Mouse (Mus musculus) skeletal muscle tissue, adult 2 months (tissue): ENCODE results near the gene Spef1.

Experiments used
- DNase-seq: peaks from one replicate; pipeline ENCODE4 v3.0.0-alpha.2; 2012; ENCODE audit warnings: low read depth, low spot score

The Spef1 gene

GRCm38 (mm10) chr2:131143007-131143780 lies 43.9 kb downstream of the Spef1 start:
- DNase-seq = no peak

DNA sequence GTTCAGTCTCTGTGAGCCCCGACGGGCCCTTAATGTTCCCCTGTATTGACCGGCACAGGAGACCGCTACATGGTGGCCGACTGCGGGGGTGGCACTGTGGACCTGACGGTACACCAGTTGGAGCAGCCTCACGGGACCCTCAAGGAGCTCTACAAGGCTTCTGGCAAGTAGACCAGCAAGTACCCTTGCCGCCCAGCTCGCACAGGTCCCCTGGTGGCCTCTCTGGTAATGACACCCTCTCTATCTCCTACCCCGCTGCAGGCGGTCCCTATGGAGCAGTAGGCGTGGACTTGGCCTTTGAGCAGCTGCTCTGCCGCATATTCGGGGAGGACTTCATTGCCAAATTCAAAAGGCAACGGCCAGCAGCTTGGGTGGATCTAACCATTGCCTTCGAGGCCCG lies 44.5 kb downstream of the Spef1 start:
- DNase-seq = peak; percentile 65

GRCm38 (mm10) chr2:131141336-131141986 lies 45.6 kb downstream of the Spef1 start:
- DNase-seq = no peak

DNA sequence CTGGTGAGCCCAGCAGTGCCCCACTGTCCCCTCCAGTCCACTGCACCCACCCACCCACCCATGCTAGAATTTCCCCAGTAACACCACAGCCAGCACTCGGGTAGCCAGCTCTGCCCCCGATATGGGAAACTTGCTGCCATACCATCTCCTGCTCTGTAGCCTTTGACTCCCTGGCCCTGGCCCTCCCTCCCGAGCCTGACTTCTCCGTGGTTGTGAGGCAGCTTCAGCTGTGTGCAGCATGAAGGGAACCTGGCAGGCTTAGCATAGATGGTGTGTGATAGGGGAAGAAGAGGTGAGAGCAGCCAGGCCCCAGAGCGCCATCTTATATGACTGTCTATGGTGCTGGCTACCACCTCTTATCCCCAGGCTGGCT lies 46.6 kb downstream of the Spef1 start:
- DNase-seq = no peak

DNA sequence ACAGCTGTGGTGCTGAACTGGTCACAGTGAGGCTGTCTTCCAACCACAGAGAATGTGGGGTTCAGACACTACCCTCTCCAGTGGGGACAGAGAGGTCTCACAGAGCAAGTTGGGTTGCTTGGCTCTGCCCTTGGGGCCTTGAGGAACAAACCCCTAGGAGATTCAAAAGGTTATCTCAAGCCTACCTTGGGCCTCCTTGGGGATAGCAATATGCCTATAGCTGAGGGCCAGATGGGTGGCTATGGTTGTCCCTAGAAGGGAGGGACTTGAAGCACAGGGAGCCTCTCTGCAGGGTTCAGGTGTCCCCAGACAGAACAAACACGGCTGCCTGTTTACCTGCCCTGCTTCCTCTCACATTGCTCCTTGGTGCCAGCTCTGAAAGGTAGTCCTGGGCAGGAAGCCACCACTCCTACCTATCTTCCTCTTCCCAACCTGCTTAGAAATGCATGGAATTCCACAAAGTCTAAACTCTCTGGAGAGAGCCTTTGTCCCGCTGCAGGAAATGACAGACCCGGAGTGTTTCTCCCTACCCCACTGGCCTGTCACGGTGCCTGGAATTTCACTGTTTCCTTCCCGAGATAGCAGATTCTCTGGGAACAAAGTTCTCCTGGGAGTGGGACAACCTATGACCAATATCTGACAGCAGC lies 47.1 kb downstream of the Spef1 start:
- DNase-seq = no peak

GRCm38 (mm10) chr2:131139287-131139686 lies 47.8 kb downstream of the Spef1 start:
- no peak for DNase-seq

DNA sequence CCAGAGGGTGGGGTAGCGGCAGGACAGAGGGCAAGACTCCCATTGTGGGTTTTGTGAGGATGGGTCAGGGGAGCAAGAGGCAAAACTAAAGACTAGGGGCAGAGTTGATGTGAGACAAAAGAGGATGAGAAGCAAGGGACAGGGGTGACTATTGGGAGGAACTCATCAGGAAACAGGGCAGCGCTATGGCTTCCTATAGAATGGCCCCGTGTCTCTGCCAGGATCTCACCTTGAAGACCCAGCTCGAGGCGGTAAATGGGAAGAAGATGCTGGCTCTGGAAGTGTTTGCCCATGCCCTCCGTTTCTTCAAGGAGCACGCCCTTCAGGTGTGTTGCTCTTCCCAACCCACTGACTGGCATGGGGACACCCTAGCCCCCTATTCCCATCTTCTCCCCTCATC lies 48.3 kb downstream of the Spef1 start:
- no peak for DNase-seq

DNA sequence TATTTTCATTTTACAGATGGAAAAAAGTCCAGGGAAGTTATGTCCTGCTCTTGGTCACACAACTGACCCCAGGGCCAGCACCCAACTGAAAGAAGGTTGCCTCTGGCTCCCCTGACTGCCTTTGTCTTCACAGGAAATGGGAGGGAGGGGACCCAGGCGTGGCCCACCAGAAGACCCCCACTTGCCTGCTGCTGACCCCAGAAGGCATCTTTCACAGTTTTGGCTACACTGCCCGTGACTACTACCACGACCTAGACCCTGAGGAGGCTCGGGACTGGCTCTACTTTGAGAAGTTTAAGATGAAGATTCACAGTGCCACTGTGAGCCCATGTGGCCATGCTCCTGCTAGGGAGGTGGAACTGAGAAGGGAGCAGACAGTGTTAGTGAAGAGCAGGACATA lies 48.8 kb downstream of the Spef1 start:
- DNase-seq = no peak

GRCm38 (mm10) chr2:131135521-131136139 lies 51.5 kb downstream of the Spef1 start:
- DNase-seq = no peak

DNA sequence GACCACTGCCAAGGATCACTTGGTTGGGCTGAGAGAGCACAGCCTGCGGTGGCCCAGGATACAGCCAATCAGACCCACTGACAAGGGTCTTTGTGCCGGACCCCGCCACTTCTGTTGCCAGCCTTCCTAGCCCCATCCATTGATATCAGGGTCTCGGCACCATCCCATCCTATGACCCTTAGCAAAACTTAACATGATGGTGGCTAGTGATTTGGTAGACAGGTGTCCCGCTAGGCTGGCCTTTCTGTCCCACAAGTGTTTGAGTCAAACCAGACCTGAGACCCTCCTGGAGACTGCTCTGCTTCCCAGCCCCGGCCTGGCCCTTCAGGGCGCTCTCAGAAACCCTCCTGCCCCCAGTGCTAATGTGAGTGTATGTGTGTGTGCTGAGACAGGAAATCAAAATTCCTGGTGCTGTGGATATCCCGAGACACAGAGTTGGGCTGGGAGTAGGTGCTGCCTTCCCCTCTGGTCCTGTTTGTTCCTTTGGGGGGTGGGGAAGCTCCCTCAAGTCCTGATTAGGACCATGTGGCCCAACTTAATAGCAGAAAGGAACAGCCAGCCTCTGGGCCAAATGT lies 52.2 kb downstream of the Spef1 start:
- no peak for DNase-seq

DNA sequence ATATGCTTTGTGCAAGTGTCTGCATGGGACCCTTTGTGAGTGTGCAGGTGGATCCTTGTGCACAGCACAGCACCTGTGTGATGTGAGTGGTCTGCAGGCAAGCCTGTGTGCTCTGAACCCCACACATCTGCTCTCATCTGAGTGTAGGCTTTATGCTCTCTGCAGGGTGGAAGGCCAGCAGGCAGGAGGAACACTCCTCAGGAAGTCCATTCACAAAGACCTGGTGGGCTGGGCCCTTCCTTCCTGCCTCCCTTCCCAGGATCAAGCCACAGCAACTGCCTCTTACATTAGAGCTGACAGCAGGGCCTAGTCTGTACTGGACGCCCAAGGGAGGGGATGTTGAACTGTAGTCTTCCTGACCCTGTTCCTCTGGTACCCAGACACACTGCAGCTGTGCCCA lies 52.7 kb downstream of the Spef1 start:
- peak; percentile 43 for DNase-seq

GRCm38 (mm10) chr2:131132930-131133547 lies 54.0 kb downstream of the Spef1 start, which contains the start of gene Gm11037:
Gene Gm11037, plus strand, starts transcription at chr2:131133497.
- no peak for DNase-seq

DNA sequence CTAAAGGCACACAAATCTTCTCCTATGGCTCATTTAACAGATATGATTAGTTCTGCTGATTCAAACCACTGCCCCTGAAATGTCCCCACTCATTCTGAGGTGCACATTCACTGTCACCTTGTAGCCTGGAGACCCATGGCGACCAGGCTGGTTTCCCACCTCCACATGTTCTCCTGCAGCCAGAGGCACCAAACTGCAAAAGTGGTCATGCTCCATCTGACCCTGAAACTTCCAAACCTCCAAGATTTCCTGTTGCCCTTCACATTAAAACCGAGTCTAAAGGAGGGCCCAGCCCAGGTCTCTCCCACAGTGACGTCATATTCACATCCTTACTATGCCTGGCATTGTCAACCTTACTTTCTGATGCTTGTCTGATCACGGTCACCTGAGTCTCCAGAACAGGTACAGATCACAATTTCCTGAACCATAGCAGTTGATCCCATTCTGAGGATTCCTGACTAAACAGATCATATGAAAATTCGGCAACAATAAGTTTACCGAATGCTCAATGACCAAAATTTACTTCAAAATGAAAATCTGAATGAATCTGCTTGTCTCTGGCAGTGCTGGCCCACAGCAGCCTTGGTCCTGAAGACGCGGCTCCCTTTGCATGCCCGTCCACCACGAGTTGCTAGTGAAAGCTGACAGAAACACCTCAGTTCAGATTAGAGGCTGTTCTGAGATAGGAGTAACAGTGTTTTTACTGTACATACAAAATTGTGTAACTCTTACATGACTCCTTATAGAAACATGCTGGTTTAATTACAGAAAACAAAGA lies 54.8 kb downstream of the Spef1 start:
- DNase-seq = no peak

DNA sequence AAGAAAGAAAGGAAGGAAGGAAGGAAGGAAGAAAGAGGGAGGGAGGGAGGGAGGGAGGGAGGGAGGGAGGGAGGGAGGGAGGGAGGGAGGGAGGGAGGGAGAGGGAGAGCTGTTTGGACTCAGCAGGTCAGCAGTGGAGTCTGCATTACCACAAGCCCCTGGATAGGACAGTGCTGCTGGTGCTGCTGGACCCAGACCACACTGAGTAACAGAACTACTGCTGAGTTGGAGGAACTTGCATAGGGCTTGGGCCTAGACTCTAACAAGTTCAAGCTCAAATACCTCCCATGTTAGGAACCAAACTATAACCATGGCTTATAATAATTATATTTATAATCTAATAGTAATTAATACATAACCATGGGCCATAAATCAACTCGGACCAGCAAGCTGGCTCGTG lies 56.2 kb downstream of the Spef1 start:
- DNase-seq = no peak

DNA sequence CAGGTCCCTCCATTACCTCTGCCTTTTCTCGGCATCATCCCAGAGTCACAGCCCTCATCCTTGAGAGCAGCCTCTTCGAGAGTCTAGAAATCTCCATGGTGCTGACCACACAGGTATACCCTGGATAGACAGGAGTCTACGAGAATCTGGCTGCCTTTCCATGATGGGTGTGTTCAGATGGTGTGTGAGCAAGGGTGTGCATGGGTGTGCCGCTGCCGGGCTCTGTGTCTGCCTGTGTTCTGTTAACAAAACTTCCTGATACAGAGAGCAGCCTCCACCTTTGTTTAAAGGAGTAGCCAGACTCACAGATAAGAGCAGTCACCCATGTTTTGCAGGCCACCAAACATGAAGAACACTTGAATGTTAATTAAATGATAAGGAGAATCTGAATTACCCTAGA lies 57.2 kb downstream of the Spef1 start:
- DNase-seq = no peak

GRCm38 (mm10) chr2:131128636-131129157 lies 58.4 kb downstream of the Spef1 start:
- no peak for DNase-seq

DNA sequence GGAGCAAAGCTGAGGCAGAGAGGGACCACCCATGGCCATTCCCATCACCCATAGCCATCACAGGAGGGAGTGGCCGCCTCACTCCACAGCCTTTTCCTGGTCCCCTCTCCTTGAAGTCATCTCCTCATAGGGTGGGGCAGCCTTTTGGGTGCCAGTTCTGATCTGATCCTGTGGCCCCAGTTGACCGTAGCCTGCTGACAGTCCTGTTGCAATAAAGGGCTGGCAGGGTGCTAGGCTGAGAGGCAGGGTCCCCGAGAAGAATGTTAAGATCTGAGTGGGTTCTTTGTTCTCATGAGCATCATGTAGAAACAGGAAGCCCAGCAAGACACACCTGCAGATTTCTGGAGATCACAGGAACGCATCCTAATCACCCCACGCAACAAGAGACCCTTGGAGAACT lies 58.9 kb downstream of the Spef1 start:
- peak; percentile 40 for DNase-seq

- no peak for DNase-seq
Measured at GRCm38 (mm10) chr2:131127161-131127730, 59.8 kb downstream of the Spef1 start, which contains the start of gene Hspa12b. Gene Hspa12b, plus strand, starts transcription at chr2:131127280.

DNA sequence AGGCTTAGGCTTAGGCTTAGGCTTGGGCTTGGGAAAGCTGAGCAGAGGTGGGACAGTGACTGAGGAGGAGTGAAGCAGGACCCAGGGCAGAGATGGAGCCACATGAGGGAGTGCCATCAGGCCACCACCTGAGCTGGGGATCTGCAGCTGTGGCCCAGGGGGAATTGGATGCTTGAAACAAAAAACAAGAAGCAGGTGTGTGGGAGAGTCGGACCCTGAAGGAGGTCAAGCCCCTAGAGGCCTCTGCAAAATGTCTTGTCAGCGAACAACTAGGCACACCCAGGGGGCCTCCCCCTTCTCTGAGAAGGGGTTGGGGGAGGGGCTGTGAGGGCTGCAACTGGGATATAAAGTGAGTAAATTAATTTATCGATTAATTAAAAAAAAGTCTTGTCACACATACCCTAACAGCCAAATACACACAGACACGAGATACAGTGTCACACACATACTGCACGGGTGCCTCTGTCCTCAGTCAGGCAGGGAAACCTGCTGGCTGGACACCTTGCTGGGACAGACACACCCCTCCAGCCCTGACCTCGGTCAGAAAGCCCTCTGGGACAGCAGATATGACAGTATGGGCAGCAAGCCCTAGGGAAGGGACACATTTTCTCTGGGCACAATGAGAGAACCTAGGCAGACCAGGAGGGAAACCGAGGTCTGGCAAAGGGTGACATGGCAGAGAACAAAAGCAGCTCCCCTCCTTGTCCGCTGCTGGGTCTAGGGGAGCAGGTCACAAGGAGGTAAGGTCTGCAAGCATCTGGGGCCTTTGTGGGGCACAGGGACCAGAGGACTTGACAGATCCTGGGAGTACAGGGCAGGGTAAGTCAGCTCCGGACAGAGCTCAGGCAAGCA lies 60.9 kb downstream of the Spef1 start:
- DNase-seq = no peak
